In genomic region chr5:136246452-136246838, GRCm38 (mm10) we compare ENCODE assay signal across 8 mouse cellular contexts. TPM values are rescaled to one million over a fixed set of nuclear protein-coding genes. Genes with fewer than 3 reads are reported as not detected.
A peak's percentile ranks its signal among the peaks of the same experiment; 100 is the strongest.
DNase-seq lines count a peak whose midpoint lies in the region; ATAC-seq lines count a peak whose summit lies in the region.

Gene Sh2b2 (minus strand): TSS chr5:136246556.

- peaks cover 12% of the 10 kb centered on the region; the same call in 1 of the 2 replicates for H3K36me3 ChIP-seq in hindbrain, embryonic 13.5 days
- peaks cover 10% of the 10 kb centered on the region; the same call in 1 of the 2 replicates for H3K36me3 ChIP-seq in midbrain, embryonic 12.5 days

- DNase-seq in left cerebral cortex, postnatal 14 days (ENCODE audit: low spot score in 2 of 2) = no peak
- DNase-seq in left cerebral cortex, postnatal 25 days (ENCODE audit: low spot score in 2 of 2) = no peak
- no peak for DNase-seq in spleen, adult 12 weeks (ENCODE audit: low spot score)
- no peak for DNase-seq in thymus, postnatal 25 days

- H3K4me3 ChIP-seq in hindbrain, embryonic 13.5 days = peak within 1 kb of the TSS; percentile 88
- H3K4me3 ChIP-seq in midbrain, embryonic 12.5 days = peak within 1 kb of the TSS; percentile 74

- 88% methylated on average over 2 of the region's 2 CpGs for WGBS in hindbrain, embryonic 13.5 days
- 88% methylated on average over 2 of the region's 2 CpGs for WGBS in midbrain, embryonic 12.5 days

- peak within 1 kb of the TSS; percentile 94 for H3K27ac ChIP-seq in hindbrain, embryonic 13.5 days
- peak within 1 kb of the TSS; percentile 84 for H3K27ac ChIP-seq in midbrain, embryonic 12.5 days (replicated peaks)

- H3K9me3 ChIP-seq in hindbrain, embryonic 13.5 days = no peaks in the 10 kb centered on the region
- H3K9me3 ChIP-seq in midbrain, embryonic 12.5 days = no peaks in the 10 kb centered on the region

- H3K4me2 ChIP-seq in hindbrain, embryonic 13.5 days = peak within 1 kb of the TSS; percentile 67
- peak within 1 kb of the TSS; percentile 82 for H3K4me2 ChIP-seq in midbrain, embryonic 12.5 days (replicated peaks)

- intact Hi-C loops in left cerebral cortex, postnatal 14 days (cut with DNase I) = no loop called here
- intact Hi-C loops in left cerebral cortex, postnatal 25 days (cut with DNase I) = no loop called here

- H3K27me3 ChIP-seq in hindbrain, embryonic 13.5 days = no peaks in the 10 kb centered on the region
- H3K27me3 ChIP-seq in midbrain, embryonic 12.5 days = 0 out of 2 replicates have a peak, but pooled peaks cover 3% of the 10 kb centered on the region

- peak within 1 kb of the TSS; percentile 95 for H3K9ac ChIP-seq in hindbrain, embryonic 13.5 days
- H3K9ac ChIP-seq in midbrain, embryonic 12.5 days (replicated peaks) = peak within 1 kb of the TSS; percentile 81; the same call in 1 of the 2 replicates

- H3K4me1 ChIP-seq in hindbrain, embryonic 13.5 days (replicated peaks) = peaks cover 34% of the 10 kb centered on the region
- peaks cover 25% of the 10 kb centered on the region for H3K4me1 ChIP-seq in midbrain, embryonic 12.5 days

- peak; percentile 55 for ATAC-seq in common myeloid progenitor, adult 5-6 weeks (replicated peaks; ENCODE audit: low read depth, poor library complexity, severe bottlenecking)
- ATAC-seq in hindbrain, embryonic 13.5 days (ENCODE audit: low FRiP score) = no peak
- no peak for ATAC-seq in midbrain, embryonic 12.5 days (ENCODE audit: low FRiP score, low read depth)
- ATAC-seq in erythroblast, adult 5-6 weeks (replicated peaks; ENCODE audit: low FRiP score, poor library complexity, severe bottlenecking) = no peak

RNA-seq across cellular contexts. Expression of gene Sh2b2, which starts in this region (rescaled TPM):
- total RNA-seq in left cerebral cortex, postnatal 14 days (2021) = 10 to 100 TPM; 10.5 to 11.3 TPM
- 1 to 10 TPM; 7.2 to 8.2 TPM for total RNA-seq in left cerebral cortex, postnatal 25 days (2021)
- 4.3 and 8.7 TPM in 2 replicates for total RNA-seq in common myeloid progenitor, adult 5-6 weeks (2017)
- polyA plus RNA-seq in hindbrain, embryonic 13.5 days (2015; fragmentation: Nextera tagmentation; extraction: Ambion mirVana) = 22.2 and 25.5 TPM in 2 replicates
- polyA plus RNA-seq in midbrain, embryonic 12.5 days (2016; fragmentation: Nextera tagmentation; extraction: Ambion mirVana) = 20.7 and 21.3 TPM in 2 replicates
- 1.5 and 3.8 TPM in 2 replicates for total RNA-seq in erythroblast, adult 5-6 weeks (2015; ENCODE audit: low replicate concordance)
- total RNA-seq in erythroblast, adult 5-6 weeks (2017; ENCODE audit: low replicate concordance) = 1.8 and 5.0 TPM in 2 replicates
